Mouse (Mus musculus): ENCODE measurements at regions not wholly inside any gene's neighbourhood (a gene's known extent, or its start where the extent isn't known, plus 50 kb on each side); places are given as distances from the start of the nearest gene placed in this dataset.
A peak's percentile ranks its signal among the peaks of the same experiment; 100 is the strongest.

- no peak for DNase-seq
Observed at GRCm38 (mm10) chr4:131100093-131100795, 156.1 kb downstream of the Matn1 start.

DNA sequence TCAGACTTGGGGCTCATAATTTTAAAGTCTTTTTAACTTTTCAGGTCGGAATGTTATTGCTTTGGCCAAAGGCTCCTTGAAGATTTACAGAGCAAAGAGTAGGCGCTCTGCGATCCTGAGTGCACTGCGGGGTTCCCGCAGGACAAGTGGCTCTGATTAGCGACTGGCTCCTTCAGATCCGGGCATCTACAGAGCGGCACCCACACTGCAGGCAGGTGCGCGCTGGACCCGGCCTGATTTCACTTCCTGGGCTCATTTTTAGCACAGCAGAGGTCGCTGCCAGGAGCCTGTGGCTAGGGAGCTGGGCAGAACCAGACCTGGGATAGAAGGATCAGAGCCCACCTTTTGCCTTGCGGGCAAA, 156.6 kb downstream of the Matn1 start:
- DNase-seq: no peak

DNA sequence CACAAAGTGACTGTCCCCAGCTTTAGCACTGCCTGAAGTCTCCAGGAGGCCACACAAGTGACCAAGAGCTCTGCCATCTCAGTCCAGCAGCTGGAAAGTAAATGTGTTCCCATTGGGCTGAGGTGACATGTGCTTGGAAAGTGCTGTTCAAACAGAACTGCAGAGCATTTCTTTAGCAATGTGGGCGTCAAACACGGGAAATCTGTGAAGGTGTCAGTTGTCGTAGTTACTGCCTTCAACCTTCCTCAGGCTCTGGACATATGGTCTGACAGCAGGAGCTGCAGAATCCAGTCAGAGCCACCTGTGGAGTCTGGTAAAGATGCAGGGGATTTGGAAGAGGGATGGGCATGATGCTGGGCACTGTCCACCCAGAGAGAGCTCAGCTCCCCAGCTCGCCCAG, 158.0 kb downstream of the Matn1 start:
- peak in 1 of 2 experiments; percentile 47 for DNase-seq

DNA sequence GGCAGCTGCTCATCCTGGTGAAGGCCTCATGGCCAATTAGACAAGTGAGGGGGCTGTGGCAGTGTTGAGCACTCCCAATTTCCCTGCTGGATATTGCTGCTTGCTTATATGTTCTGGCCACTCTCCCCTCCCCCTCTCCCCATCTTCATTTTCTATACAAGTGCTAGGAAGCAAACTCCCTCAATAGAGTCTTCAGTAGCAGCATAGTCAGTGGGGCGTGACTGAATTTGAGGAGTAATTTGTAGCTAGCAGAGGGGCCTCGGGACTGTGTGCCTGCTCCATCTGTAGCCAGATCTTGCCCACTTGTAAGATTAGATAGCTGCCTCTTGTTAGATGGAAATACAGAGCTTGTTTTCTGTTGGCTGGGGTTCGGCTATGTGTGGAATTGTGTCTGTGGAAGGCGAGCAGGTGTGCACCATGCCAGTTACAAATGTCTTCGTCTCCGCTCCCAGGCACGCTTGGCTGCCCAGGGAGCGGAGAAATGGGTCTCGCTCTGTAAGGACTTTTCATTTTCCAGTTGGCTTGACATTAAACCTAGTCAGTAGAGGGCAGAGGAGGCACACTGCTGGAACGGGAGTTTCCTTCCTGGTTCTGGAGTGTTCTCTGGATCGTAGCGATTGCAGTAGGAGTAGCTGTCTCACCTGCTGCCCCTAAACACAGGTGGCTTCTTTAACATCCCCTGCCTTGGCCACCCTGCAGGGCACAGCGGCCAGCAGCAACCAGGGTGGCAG, 163.1 kb downstream of the Matn1 start:
- DNase-seq: peak; percentile 52 to 65

DNA sequence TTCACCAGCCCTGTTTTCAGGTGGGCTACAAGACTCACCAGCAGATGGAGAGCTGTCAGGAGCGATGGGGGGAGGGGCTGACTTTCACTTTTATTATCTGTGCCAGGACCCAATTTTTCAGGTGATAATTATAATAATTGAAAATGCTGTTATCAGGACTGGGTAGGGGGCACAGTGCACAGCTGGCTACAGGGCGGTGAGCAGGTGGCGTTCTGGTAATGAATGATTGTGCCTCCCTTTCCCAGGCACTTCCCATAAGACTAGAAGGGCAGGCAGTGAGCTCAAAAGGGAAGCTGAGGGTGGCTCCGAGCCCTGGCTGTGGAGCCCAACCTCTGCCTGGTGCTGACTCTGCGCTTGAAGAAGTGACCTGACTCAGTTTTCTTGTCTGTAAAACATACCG, 168.4 kb downstream of the Matn1 start:
- DNase-seq: no peak

DNA sequence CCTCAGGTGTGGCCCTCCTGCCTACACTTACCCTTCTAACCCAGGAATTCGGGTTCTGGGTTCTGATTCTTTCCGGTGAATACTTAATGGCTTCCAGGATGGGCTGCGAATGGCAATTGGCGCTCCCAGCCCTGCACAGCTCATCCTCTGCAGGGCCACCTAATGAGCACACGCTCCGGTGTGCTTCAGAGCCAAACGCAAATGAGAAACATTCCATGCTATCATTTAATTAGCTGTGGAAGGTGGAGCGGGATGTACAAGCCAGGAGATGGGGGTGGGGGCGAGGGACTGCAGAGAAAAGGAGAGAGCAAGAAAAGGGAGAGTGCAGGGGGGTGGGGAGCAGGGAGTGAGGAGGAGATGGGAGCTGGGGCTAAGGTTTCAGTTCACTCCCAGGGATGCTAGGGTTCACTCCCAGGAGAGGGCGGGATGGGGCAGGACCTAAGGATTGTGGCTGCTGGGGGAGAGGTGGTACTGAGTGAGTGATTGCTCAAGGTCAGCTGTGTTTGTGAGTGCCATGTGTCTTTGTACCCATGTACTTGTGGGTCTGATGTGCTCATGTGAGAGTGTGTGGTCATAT, 169.6 kb downstream of the Matn1 start:
- no peak for DNase-seq

DNA sequence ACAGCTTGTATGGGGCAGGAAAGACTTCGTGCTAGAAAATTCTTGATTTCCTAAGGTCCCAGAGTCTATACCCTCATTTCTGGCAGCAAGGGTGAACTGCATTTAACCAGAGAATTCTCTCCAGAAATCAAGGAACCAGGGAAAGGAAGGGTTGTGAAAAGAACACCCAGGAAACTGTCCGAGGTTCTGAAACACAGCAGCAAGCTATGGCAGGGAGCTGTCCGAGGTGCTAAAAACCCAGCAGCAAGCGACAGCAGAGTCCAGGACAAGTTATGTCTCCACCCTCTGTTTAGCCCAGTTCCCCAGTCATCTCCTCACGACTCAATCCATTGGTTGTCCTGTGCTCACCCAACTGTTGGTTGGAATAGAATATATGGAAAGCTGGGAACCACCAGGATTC, 171.1 kb downstream of the Matn1 start:
- DNase-seq: peak in 1 of 2 experiments; percentile 34

DNA sequence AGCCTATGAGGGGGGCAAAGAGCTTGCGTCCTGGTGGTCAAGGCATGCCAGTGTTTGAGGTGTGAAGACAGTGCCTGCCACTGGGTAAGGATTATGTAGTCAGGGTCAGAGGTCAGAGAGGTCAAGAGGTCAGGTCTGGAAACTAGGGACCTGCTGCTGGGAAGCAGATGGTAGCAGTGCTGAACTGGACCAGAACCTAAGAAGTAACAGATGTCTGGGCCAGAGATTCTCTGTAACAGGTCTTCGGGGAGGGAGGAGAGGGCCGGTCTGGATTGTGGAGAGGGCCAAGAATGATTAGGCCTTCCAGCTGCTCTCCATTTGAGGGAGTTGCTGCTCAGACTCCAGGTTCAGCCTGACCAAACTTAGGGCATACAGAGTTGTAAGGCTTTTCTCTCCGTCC, 174.4 kb downstream of the Matn1 start:
- peak; percentile 44 to 45 for DNase-seq

- peak; percentile 75 to 84 for DNase-seq
Observed at GRCm38 (mm10) chr4:131119621-131120020, 175.4 kb downstream of the Matn1 start.

DNA sequence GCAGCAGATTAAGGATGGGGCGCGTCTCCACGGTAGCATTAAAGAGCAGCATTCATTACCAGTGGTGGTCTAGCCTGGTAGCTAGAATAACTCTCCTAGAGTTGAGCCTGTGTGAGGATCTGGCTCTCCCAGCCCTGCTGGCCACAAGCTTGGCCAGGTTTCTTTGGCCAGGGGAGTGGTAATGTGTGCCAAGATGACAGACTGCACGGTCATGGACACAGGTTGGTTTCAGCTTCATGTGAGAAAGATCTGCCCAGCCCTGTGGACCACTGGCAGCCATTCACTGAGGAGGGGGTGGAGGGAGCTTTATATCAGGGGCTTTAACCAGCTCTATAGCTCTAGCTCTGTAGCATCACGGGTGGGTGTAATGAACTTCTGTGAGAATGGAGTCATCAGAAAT, 176.5 kb downstream of the Matn1 start:
- peak; percentile 95 to 98 for DNase-seq

- no peak for DNase-seq
Observed at GRCm38 (mm10) chr4:131125975-131126374, 181.8 kb downstream of the Matn1 start.

DNA sequence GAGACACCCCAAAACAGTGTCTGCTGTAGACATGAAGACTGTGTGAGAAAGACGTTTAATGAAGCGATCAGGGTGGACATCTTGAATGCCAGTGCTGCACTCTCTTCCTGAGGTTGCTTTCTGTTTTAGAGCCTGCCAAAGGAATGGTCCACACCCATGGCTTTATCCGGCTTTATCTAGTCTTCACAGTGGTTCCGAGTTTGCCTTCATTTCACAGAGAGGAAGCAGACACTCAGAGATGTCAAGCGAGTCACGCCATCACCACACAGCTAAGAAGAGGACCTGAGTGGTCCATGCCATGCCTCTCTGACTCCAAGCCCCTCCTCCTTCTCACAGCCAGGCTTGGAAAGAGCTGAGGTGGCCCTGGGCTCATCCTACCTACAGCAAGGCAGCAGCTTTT, 182.7 kb downstream of the Matn1 start:
- DNase-seq: no peak

DNA sequence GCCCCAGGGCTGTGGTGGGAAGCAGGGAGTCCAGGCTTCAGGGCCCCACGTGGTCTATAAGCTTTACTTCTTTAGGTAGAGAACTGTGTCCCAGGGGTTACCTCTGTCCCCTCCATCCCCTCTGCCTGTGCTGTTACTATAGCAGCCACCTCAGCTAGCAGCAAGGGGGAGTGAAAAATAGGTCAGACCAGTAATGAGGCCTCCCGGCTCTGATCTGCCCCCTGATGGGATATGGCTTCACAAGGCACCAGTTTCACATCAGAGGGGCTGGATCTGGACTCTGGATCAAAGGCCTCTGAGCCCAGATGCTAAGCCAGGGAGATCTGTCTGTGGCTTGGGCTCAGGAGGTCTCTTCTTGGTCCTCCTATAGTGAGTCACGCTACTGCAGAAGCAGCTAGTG, 184.5 kb downstream of the Matn1 start:
- no peak for DNase-seq

GRCm38 (mm10) chr4:131132201-131132600, 188.0 kb downstream of the Matn1 start:
- no peak for DNase-seq

DNA sequence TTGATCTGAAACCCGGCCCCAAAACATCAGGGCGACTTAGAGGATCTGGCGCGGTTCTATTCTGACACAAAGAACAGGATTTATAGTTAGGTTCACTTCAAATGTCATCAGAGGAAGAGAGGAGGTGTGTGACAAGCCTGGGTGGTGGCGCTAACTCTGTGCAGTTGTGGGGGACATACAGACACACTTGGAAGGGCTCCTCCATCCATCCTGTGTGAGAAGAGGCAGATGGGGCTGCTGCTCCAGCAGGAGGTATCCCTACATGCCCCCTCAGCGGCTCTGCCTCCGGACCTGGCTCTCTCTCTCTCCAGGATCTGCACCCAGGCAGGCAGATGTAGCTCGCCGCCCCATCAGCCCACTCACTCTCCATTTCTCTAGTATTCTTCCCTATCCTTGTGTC, 188.6 kb downstream of the Matn1 start:
- DNase-seq: no peak

- DNase-seq: no peak
Observed at GRCm38 (mm10) chr4:131135841-131136240, 191.7 kb downstream of the Matn1 start.

DNA sequence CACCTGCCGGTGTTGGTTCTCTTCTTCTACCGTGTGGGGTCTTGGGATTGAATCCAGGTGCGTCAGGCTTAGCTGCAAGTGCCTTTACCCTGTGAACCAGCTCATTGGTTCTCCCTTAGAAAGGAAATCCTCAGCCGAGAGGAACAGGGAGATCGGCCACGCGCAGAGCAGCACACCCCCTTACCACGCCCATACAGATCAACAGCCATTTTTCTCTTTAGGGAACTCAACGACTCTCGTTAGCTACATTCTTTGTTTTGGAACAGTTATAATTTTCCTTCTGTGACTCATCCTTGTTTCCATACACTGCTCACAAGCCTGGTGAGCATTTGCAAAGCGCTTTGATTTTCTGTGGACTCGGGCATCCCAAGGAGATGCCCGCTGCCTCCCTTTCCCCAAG, 194.7 kb downstream of the Matn1 start:
- DNase-seq: no peak

DNA sequence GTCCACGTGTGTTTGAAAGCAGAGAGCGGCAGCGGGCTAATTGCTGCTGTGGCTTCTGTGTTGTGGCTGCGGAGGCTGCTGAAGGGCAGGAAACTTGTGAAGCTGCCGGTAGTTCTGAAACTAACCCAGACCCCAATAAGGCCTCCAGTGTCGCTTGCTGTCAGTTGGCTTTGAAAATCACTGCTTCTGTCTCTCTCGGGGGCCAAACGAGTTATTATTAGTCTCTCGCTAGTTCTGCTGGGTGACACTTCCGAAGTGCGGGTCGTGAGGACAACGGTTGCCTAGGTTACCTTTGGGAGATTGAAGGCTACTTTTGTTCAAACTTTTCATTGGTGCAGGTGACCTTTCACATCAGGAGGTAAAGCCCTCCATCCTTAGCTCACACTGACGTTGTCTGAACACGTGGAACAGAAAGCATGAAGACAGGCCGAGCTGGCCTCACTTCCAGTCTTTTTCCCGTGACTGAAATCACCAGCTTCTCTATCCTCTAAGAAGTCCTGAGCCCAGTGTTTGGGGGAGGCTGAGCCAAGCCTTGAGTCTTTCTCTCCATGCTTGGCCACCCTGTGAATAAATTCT, 197.8 kb downstream of the Matn1 start:
- no peak for DNase-seq

GRCm38 (mm10) chr4:131145507-131145906, 201.3 kb downstream of the Matn1 start:
- DNase-seq: no peak

- DNase-seq: peak; percentile 55 to 64
Observed at GRCm38 (mm10) chr4:131148042-131148747, 204.0 kb downstream of the Matn1 start.

DNA sequence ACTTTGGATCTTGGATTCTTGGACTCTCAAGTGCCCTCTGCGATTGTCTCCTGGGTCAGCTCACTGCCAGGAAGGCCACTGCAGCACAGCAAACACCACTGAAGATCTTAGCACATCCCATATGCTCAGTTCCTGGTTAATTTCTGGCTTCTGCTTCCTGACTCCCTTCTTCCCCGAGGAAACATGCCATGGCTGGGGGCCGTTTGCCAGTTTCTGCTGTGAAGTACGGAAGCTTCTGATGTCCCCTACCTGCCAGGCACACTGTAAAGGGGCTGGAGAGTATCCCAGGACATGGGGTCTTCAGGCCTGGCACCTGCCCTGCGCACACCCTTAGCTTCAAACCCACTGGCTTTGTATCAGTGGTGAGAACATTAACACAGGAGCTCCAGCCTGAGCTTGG, 205.3 kb downstream of the Matn1 start:
- peak in 1 of 2 experiments; percentile 52 for DNase-seq

GRCm38 (mm10) chr4:131159712-131160111, 215.5 kb downstream of the Matn1 start:
- DNase-seq: peak in 1 of 2 experiments; percentile 50

DNA sequence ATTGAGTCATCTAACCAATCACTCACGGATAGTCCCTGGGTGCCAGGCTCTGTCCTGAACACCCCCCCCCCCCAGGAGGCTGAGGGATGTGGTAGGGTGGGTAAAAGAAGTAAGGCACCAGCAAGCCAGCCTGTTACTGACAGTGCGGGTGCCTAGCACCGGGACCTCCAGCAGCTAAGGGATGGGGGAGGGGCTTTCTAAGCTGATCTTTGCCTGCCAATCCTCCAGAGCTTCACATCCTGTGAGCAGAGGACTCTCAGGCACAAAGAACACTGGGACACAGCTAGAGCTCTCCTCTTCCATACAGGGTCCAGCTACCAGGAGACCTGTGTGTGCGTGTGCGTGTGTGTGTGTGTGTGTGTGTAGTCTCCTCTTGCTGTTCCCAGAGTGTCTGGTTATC, 215.9 kb downstream of the Matn1 start:
- peak; percentile 40 to 48 for DNase-seq
